ENCODE assay signal across 12 mouse cellular contexts in genomic region chr8:8653343-8653742, GRCm38 (mm10). TPM values are rescaled to one million over a fixed set of nuclear protein-coding genes. Genes with fewer than 3 reads are reported as not detected.
DNase-seq lines count a peak whose midpoint lies in the region; ATAC-seq lines count a peak whose summit lies in the region.
"Had no signal": no experiment of that assay in that cellular context is flagged by ENCODE, and none has a peak within 500 bp of the region (broad histone marks: within the 10 kb centered on the region; RNA-seq: fewer than 3 reads in every experiment).

No protein-coding gene starts in this region.

- H3K27ac ChIP-seq in kidney, embryonic 16.5 days (ENCODE audit: low read length) = no peak overlapping the region
- H3K27ac ChIP-seq in embryonic facial prominence, embryonic 15.5 days (replicated peaks) = peak overlapping the region; percentile 69; the same call in 1 of the 2 replicates
- peak overlapping the region; percentile 66 for H3K27ac ChIP-seq in hindbrain, embryonic 10.5 days
- no peak overlapping the region for H3K27ac ChIP-seq in midbrain, embryonic 13.5 days

- H3K4me3 ChIP-seq in kidney, embryonic 16.5 days (ENCODE audit: low read length) = peak overlapping the region; percentile 88; the same call in 1 of the 2 replicates
- no peak overlapping the region for H3K4me3 ChIP-seq in embryonic facial prominence, embryonic 15.5 days (replicated peaks)
- H3K4me3 ChIP-seq in hindbrain, embryonic 10.5 days = peak overlapping the region; percentile 98; the same call in 1 of the 2 replicates
- H3K4me3 ChIP-seq in midbrain, embryonic 13.5 days (replicated peaks) = no peak overlapping the region

- H3K9me3 ChIP-seq in kidney, embryonic 16.5 days (ENCODE audit: low read length) = no peaks in the 10 kb centered on the region
- no peaks in the 10 kb centered on the region for H3K9me3 ChIP-seq in embryonic facial prominence, embryonic 15.5 days (replicated peaks)
- H3K9me3 ChIP-seq in hindbrain, embryonic 10.5 days = no peaks in the 10 kb centered on the region
- no peaks in the 10 kb centered on the region for H3K9me3 ChIP-seq in midbrain, embryonic 13.5 days

- 55% methylated on average over 5 of the region's 5 CpGs for WGBS in kidney, embryonic 16.5 days
- WGBS in embryonic facial prominence, embryonic 15.5 days = 54% methylated on average over 5 of the region's 5 CpGs
- 58% methylated on average over 5 of the region's 5 CpGs for WGBS in hindbrain, embryonic 10.5 days
- 51% methylated on average over 5 of the region's 5 CpGs for WGBS in midbrain, embryonic 13.5 days

- H3K4me2 ChIP-seq in kidney, embryonic 16.5 days (replicated peaks; ENCODE audit: low read depth, low read length) = peak overlapping the region; percentile 91
- H3K4me2 ChIP-seq in embryonic facial prominence, embryonic 15.5 days (replicated peaks) = 0 out of 2 replicates have a peak overlapping the region, but pooled peaks have one; percentile 6
- H3K4me2 ChIP-seq in midbrain, embryonic 13.5 days (replicated peaks) = peak overlapping the region; percentile 79

- H3K27me3 ChIP-seq in kidney, embryonic 16.5 days (ENCODE audit: insufficient read depth, low read length) = no peaks in the 10 kb centered on the region
- H3K27me3 ChIP-seq in embryonic facial prominence, embryonic 15.5 days = no peaks in the 10 kb centered on the region
- H3K27me3 ChIP-seq in hindbrain, embryonic 10.5 days (ENCODE audit: insufficient read depth, poor library complexity, severe bottlenecking) = peaks cover 37% of the 10 kb centered on the region
- H3K27me3 ChIP-seq in midbrain, embryonic 13.5 days = peaks cover 64% of the 10 kb centered on the region
- H3K27me3 ChIP-seq: CH12.LX had no signal

- peak overlapping the region; percentile 33; the same call in 1 of the 2 replicates for H3K9ac ChIP-seq in kidney, embryonic 16.5 days (replicated peaks; ENCODE audit: low read length)
- H3K9ac ChIP-seq in embryonic facial prominence, embryonic 15.5 days = no peak overlapping the region
- no peak overlapping the region for H3K9ac ChIP-seq in midbrain, embryonic 13.5 days (replicated peaks)

- peaks cover 45% of the 10 kb centered on the region for H3K4me1 ChIP-seq in kidney, embryonic 16.5 days (ENCODE audit: insufficient read depth, low read length)
- peaks cover 89% of the 10 kb centered on the region for H3K4me1 ChIP-seq in embryonic facial prominence, embryonic 15.5 days
- H3K4me1 ChIP-seq in hindbrain, embryonic 10.5 days (replicated peaks) = peaks cover 100% of the 10 kb centered on the region
- H3K4me1 ChIP-seq in midbrain, embryonic 13.5 days (replicated peaks) = peaks cover 81% of the 10 kb centered on the region

- no peak for ATAC-seq in kidney, embryonic 16.5 days (ENCODE audit: low FRiP score, low TSS enrichment)
- no peak; the same call in 1 of the 2 replicates for ATAC-seq in embryonic facial prominence, embryonic 15.5 days (ENCODE audit: insufficient number of reproducible peaks, low FRiP score, low TSS enrichment, low read depth)
- no peak for ATAC-seq in midbrain, embryonic 13.5 days
- ATAC-seq: intestine, postnatal 0 days had no signal

- no peaks in the 10 kb centered on the region for H3K36me3 ChIP-seq in kidney, embryonic 16.5 days (ENCODE audit: insufficient read depth, low read length)
- H3K36me3 ChIP-seq in embryonic facial prominence, embryonic 15.5 days = 0 out of 2 replicates have a peak, but pooled peaks cover 3% of the 10 kb centered on the region
- peaks cover 39% of the 10 kb centered on the region for H3K36me3 ChIP-seq in hindbrain, embryonic 10.5 days
- H3K36me3 ChIP-seq in midbrain, embryonic 13.5 days = no peaks in the 10 kb centered on the region; the same call in 1 of the 2 replicates

- DNase-seq in kidney, adult 11 months = no peak
- no peak for DNase-seq in hindbrain, embryonic 10.5 days (ENCODE audit: low spot score)
- DNase-seq in embryo, embryonic 9.5 days (ENCODE audit: extremely low spot score) = no peak
- DNase-seq in adrenal gland, adult 8-10 months = no peak
- no peak for DNase-seq in adrenal gland, adult 2 months
- DNase-seq: lung, postnatal 10 days; thymus, adult 2 months had no signal

RNA-seq across cellular contexts. Expression of gene Efnb2, which starts 7.7 kb away (rescaled TPM):
- polyA plus RNA-seq in kidney, embryonic 16.5 days (2015; fragmentation: Nextera tagmentation; extraction: Ambion mirVana) = 19.9 and 23.2 TPM in 2 replicates
- 27.1 and 30.6 TPM in 2 replicates for polyA plus RNA-seq in embryonic facial prominence, embryonic 15.5 days (2015; fragmentation: Nextera tagmentation; extraction: Ambion mirVana)
- 33.8 and 34.7 TPM in 2 replicates for polyA plus RNA-seq in hindbrain, embryonic 10.5 days (2016; fragmentation: Nextera tagmentation; extraction: Ambion mirVana)
- polyA plus RNA-seq in midbrain, embryonic 13.5 days (2015; fragmentation: Nextera tagmentation; extraction: Ambion mirVana) = 12.7 and 16.2 TPM in 2 replicates
- total RNA-seq in adrenal gland, adult 8-10 months (2022) = 10 to 100 TPM; 10.4 to 25.9 (median 21.3) TPM
- 10 to 100 TPM; 15.1 to 18.0 TPM for total RNA-seq in adrenal gland, adult 2 months (2021)
- 17.5 and 23.9 TPM in 2 replicates for polyA plus RNA-seq in adrenal gland, adult 2 months (2012; rRNA removed)

RNA-seq across cellular contexts. Expression of gene Arglu1, which starts 37.0 kb away (rescaled TPM):
- polyA plus RNA-seq in kidney, embryonic 16.5 days (2015; fragmentation: Nextera tagmentation; extraction: Ambion mirVana) = 105 and 119 TPM in 2 replicates
- 140 and 144 TPM in 2 replicates for polyA plus RNA-seq in embryonic facial prominence, embryonic 15.5 days (2015; fragmentation: Nextera tagmentation; extraction: Ambion mirVana)
- polyA plus RNA-seq in hindbrain, embryonic 10.5 days (2016; fragmentation: Nextera tagmentation; extraction: Ambion mirVana) = 145 and 165 TPM in 2 replicates
- 191 and 193 TPM in 2 replicates for polyA plus RNA-seq in midbrain, embryonic 13.5 days (2015; fragmentation: Nextera tagmentation; extraction: Ambion mirVana)
- total RNA-seq in adrenal gland, adult 8-10 months (2022) = 100 to 1,000 TPM in 1 of 4 experiments, 10 to 100 TPM in 3; 44.0 to 126 (median 89.0) TPM
- 10 to 100 TPM; 56.6 to 59.4 TPM for total RNA-seq in adrenal gland, adult 2 months (2021)
- 29.7 and 31.6 TPM in 2 replicates for polyA plus RNA-seq in adrenal gland, adult 2 months (2012; rRNA removed)

Comparison
In these comparisons a context has a peak if more than half of its experiments do, and no peak if none do; other contexts are left out.
1. H3K27ac ChIP-seq: peak in embryonic facial prominence, embryonic 15.5 days (single experiment) and hindbrain, embryonic 10.5 days (single experiment); none in kidney, embryonic 16.5 days (single experiment) and midbrain, embryonic 13.5 days (single experiment).
2. H3K4me2 ChIP-seq: peak in every context shown above with its lines; median percentile 91 in kidney, embryonic 16.5 days; 79 in midbrain, embryonic 13.5 days; 6 in embryonic facial prominence, embryonic 15.5 days.
3. H3K4me3 ChIP-seq: peak in kidney, embryonic 16.5 days (single experiment) and hindbrain, embryonic 10.5 days (single experiment); none in embryonic facial prominence, embryonic 15.5 days (single experiment) and midbrain, embryonic 13.5 days (single experiment).